Mouse (Mus musculus): ENCODE measurements around the gene Olfr223. TPM values are rescaled to one million over a fixed set of nuclear protein-coding genes. Genes with fewer than 3 reads are reported as not detected.
"Not testable (repeated sequence)": the region's sequence is repeated elsewhere in the genome, so short reads cannot be mapped to it uniquely, and the experiment has no call there.

The Olfr223 gene
- polyA plus RNA-seq, 1 experiment from 2014 or later = not detected

DNA sequence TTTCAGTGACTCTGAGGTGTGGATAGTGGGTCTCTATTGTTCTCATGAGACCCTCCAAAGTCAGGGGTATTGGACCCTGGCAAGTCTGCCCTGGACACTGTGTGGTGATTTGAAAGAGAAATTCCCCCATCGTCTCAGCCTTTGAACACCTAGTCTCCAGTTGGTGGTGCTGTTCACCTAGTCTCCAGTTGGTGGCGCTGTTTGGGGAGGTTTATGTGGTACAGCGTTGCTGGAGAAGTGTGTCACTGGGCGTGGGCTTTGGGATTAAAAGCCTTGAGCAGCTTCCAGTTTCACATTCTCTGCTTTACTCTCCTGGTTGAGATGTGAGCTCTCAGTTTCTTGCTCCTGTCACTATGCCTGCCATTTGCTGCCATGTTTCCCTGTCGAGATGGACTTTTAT lies 39.9 kb upstream of the Olfr223 start:
- Histone ChIP-seq H3K9ac (ENCODE audit: low read depth, low read length) (no peak overlapping the region), H3K27me3 (ENCODE audit: control insufficient read depth, insufficient read depth, low read length) (no peaks in the 10 kb centered on the region), H3K4me3 (ENCODE audit: low read depth, low read length) (no peak overlapping the region), H3K36me3 (ENCODE audit: control insufficient read depth, insufficient read depth, low read length) (no peaks in the 10 kb centered on the region), H3K27ac (ENCODE audit: low read depth, low read length) (no peak overlapping the region), H3K4me1 (ENCODE audit: control insufficient read depth, insufficient read depth, low read length) (no peaks in the 10 kb centered on the region), H3K9me3 (replicated peaks; ENCODE audit: control insufficient read depth, low read length) (no peaks in the 10 kb centered on the region), H3K4me2 (no peak overlapping the region)
- no peak for ATAC-seq (replicated peaks; ENCODE audit: insufficient number of reproducible peaks, low FRiP score, low TSS enrichment)
- WGBS (ENCODE audit: insufficient replicate concordance) = 26% methylated on average over 5 of the region's 5 CpGs

DNA sequence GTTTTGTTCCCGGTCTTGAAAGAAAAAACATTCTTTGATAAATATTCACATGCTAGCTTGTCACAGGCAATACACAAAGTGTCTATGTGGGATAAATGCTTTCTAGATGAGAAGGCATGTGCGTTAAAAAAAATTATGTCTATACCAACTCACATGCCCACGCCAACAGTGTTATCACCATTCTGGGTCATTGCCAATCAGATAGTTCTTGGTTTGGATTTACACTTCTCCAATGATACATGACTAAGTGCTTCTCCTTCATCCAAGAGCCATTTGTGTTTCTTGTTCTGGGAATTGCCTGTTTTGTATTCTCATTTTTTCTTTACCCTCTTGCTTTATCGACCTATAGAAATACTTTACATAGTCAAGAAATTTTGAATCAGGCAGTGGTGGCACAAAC lies 38.9 kb upstream of the Olfr223 start:
- Histone ChIP-seq H3K4me1 (ENCODE audit: control insufficient read depth, insufficient read depth, low read length) (no peaks in the 10 kb centered on the region), H3K9me3 (replicated peaks; ENCODE audit: control insufficient read depth, low read length) (no peaks in the 10 kb centered on the region), H3K9ac (ENCODE audit: low read depth, low read length) (no peak overlapping the region), H3K36me3 (ENCODE audit: control insufficient read depth, insufficient read depth, low read length) (no peaks in the 10 kb centered on the region), H3K4me3 (ENCODE audit: low read depth, low read length) (no peak overlapping the region), H3K27me3 (ENCODE audit: control insufficient read depth, insufficient read depth, low read length) (no peaks in the 10 kb centered on the region), H3K27ac (ENCODE audit: low read depth, low read length) (no peak overlapping the region), H3K4me2 (no peak overlapping the region)
- WGBS (ENCODE audit: insufficient replicate concordance) = 78% methylated on average over 4 of the region's 4 CpGs
- no peak for ATAC-seq (replicated peaks; ENCODE audit: insufficient number of reproducible peaks, low FRiP score, low TSS enrichment)

DNA sequence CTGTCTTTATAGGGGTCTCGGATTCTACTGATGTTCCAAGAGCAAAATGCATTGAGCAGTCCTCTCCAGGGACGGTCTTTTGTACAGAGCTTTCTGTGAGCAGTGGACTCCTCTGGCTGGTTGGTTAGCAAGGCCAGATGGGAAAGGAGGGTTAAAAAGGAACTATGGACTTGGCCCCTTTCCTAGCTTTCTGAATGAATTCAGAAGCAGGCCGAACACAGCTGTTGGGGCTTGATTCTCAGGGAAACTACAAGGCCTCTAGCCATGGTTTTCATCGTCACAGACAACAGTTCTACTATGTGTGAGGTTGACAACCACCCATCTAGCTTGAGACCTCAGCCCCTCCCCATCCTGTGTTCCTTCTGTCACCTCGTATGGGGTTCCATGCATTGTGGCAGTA lies 36.8 kb upstream of the Olfr223 start:
- Histone ChIP-seq H3K4me3 (ENCODE audit: low read depth, low read length) (no peak overlapping the region), H3K27me3 (ENCODE audit: control insufficient read depth, insufficient read depth, low read length) (no peaks in the 10 kb centered on the region), H3K9ac (ENCODE audit: low read depth, low read length) (no peak overlapping the region), H3K4me2 (no peak overlapping the region), H3K36me3 (ENCODE audit: control insufficient read depth, insufficient read depth, low read length) (no peaks in the 10 kb centered on the region), H3K27ac (ENCODE audit: low read depth, low read length) (no peak overlapping the region), H3K4me1 (ENCODE audit: control insufficient read depth, insufficient read depth, low read length) (no peaks in the 10 kb centered on the region), H3K9me3 (replicated peaks; ENCODE audit: control insufficient read depth, low read length) (no peaks in the 10 kb centered on the region)
- ATAC-seq (replicated peaks; ENCODE audit: insufficient number of reproducible peaks, low FRiP score, low TSS enrichment) = no peak
- 70% methylated on average over 5 of the region's 5 CpGs for WGBS (ENCODE audit: insufficient replicate concordance)

DNA sequence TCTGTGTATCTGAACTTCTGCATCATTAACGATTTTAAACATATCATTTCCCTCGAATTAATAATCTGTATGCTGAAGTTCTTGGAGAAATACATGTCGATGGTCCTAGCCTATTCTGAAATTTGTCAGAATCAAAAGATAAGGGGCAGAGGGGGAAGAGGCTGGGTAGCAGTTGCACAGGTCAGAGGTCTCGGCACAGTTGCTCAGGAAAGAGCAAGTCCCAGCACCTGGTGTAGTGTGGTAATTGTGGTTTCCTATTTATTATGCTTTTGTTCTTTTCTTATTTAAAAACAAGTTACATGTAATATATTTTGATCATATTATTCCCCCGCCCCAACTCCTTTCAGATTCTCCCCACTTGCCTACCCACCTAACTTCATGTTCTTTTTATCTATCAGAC lies 35.1 kb upstream of the Olfr223 start:
- no peaks in the 10 kb centered on the region for H3K36me3 ChIP-seq (ENCODE audit: control insufficient read depth, insufficient read depth, low read length)
- no peak overlapping the region for H3K4me3 ChIP-seq (ENCODE audit: low read depth, low read length)
- no peaks in the 10 kb centered on the region for H3K27me3 ChIP-seq (ENCODE audit: control insufficient read depth, insufficient read depth, low read length)
- WGBS (ENCODE audit: insufficient replicate concordance) = 66% methylated on average over 5 of the region's 5 CpGs
- no peaks in the 10 kb centered on the region for H3K4me1 ChIP-seq (ENCODE audit: control insufficient read depth, insufficient read depth, low read length)
- no peak overlapping the region for H3K27ac ChIP-seq (ENCODE audit: low read depth, low read length)
- ATAC-seq (replicated peaks; ENCODE audit: insufficient number of reproducible peaks, low FRiP score, low TSS enrichment) = no peak
- no peak overlapping the region for H3K4me2 ChIP-seq
- no peak overlapping the region for H3K9ac ChIP-seq (ENCODE audit: low read depth, low read length)
- H3K9me3 ChIP-seq (replicated peaks; ENCODE audit: control insufficient read depth, low read length) = no peaks in the 10 kb centered on the region

DNA sequence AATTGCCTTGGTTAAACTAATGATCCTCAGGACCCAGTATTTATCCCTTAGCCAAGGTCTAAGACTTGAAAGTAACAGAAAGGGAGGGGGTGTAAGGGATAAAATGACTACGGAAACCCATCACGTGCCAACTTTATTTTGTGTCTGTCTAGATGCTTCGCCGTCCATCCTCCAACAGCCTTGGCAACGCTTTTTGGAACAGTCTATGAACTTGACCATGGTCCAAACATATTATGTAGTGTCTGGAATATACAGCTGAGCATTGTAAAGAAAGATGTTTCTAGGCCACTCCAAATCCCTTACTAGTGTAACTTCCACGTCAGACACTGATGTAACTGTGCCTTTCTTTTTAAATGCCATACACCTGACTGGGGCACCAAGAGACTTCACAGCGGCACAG lies 33.1 kb upstream of the Olfr223 start:
- WGBS (ENCODE audit: insufficient replicate concordance) = 83% methylated on average over 7 of the region's 7 CpGs
- Histone ChIP-seq H3K9ac (ENCODE audit: low read depth, low read length) (no peak overlapping the region), H3K4me2 (no peak overlapping the region), H3K27me3 (ENCODE audit: control insufficient read depth, insufficient read depth, low read length) (no peaks in the 10 kb centered on the region), H3K4me3 (ENCODE audit: low read depth, low read length) (no peak overlapping the region), H3K36me3 (ENCODE audit: control insufficient read depth, insufficient read depth, low read length) (no peaks in the 10 kb centered on the region), H3K9me3 (replicated peaks; ENCODE audit: control insufficient read depth, low read length) (no peaks in the 10 kb centered on the region), H3K27ac (ENCODE audit: low read depth, low read length) (no peak overlapping the region), H3K4me1 (ENCODE audit: control insufficient read depth, insufficient read depth, low read length) (no peaks in the 10 kb centered on the region)
- ATAC-seq (replicated peaks; ENCODE audit: insufficient number of reproducible peaks, low FRiP score, low TSS enrichment) = no peak

DNA sequence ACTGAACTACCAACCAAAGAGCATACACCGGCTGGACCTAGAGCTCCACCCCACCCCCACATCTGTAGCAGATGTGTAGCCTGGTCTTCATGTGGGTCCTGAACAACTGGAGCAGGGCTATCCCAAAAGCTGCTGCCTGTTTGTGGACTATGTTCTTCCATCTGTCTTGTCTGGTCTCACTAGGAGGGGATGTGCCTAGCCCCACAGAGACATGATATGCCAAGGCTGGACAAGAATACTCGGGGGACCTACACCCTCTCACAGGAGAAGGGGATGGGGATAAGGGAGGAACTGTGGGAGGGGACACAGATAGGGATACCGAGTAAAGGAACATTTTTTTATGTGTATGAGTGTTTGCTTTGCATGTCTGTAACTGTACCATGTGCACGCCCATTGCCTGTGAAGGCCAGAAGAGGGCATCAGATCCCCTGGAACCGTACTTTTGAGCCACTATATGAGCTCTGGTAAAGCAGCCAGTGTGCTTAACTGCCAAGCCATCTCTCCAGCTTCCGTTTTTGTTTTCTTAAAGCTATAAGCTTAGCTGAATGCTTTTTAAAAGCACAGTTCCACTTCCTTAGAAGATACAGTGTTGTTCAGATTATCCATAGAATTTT lies 31.0 kb upstream of the Olfr223 start:
- H3K4me1 ChIP-seq (ENCODE audit: control insufficient read depth, insufficient read depth, low read length) = no peaks in the 10 kb centered on the region
- no peaks in the 10 kb centered on the region for H3K27me3 ChIP-seq (ENCODE audit: control insufficient read depth, insufficient read depth, low read length)
- no peak for ATAC-seq (replicated peaks; ENCODE audit: insufficient number of reproducible peaks, low FRiP score, low TSS enrichment)
- no peak overlapping the region for H3K9ac ChIP-seq (ENCODE audit: low read depth, low read length)
- no peak overlapping the region for H3K4me2 ChIP-seq
- H3K36me3 ChIP-seq (ENCODE audit: control insufficient read depth, insufficient read depth, low read length) = no peaks in the 10 kb centered on the region
- no peak overlapping the region for H3K27ac ChIP-seq (ENCODE audit: low read depth, low read length)
- WGBS (ENCODE audit: insufficient replicate concordance) = 32% methylated on average over 6 of the region's 6 CpGs
- H3K9me3 ChIP-seq (replicated peaks; ENCODE audit: control insufficient read depth, low read length) = no peaks in the 10 kb centered on the region
- H3K4me3 ChIP-seq (ENCODE audit: low read depth, low read length) = no peak overlapping the region

DNA sequence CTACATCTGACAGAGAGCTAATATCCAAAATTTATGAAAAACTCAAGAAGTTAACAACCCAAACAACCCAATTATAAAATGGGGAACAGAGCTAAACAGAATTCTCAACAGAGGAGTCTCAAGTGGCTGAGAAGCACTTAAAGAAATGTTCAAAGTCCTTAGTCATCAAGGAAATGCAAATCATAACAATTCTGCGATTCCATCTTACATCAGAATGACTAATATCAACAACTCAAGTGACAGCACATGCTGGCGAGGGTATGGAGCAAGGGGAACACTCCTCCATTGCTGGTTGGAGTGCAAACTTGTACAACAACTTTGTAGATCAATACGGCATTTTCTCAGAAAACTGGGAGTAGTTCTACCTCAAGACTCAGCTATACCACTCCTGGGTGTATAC lies 29.1 kb upstream of the Olfr223 start:
- no peak overlapping the region for H3K4me3 ChIP-seq (ENCODE audit: low read depth, low read length)
- no peaks in the 10 kb centered on the region for H3K9me3 ChIP-seq (replicated peaks; ENCODE audit: control insufficient read depth, low read length)
- no peak overlapping the region for H3K9ac ChIP-seq (ENCODE audit: low read depth, low read length)
- WGBS (ENCODE audit: insufficient replicate concordance) = 65% methylated on average over 3 of the region's 3 CpGs
- no peaks in the 10 kb centered on the region for H3K36me3 ChIP-seq (ENCODE audit: control insufficient read depth, insufficient read depth, low read length)
- H3K4me2 ChIP-seq = no peak overlapping the region
- no peak overlapping the region for H3K27ac ChIP-seq (ENCODE audit: low read depth, low read length)
- H3K27me3 ChIP-seq (ENCODE audit: control insufficient read depth, insufficient read depth, low read length) = no peaks in the 10 kb centered on the region
- no peaks in the 10 kb centered on the region for H3K4me1 ChIP-seq (ENCODE audit: control insufficient read depth, insufficient read depth, low read length)
- ATAC-seq (replicated peaks; ENCODE audit: insufficient number of reproducible peaks, low FRiP score, low TSS enrichment) = no peak

DNA sequence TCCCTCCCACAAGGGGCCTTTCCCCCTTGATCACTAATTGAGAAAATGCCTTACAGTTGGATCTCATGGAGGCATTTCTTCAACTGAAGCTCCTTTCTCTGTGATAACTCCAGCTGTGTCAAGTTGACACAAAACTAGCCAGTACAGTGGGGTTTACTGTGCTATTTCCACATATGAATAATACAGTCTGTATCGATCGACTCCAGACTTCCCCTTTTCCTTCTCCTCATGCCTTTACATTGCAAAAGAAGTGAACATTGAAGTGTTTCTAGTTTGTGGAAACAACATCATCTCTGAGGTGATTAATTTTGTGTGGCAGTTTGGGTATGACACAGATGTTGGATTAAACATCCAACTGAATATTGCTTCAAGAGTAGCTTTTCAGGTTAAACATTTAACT lies 23.9 kb upstream of the Olfr223 start:
- not testable (repeated sequence) for H3K27ac ChIP-seq (ENCODE audit: low read depth, low read length); H3K4me3 ChIP-seq (ENCODE audit: low read depth, low read length); ATAC-seq (replicated peaks; ENCODE audit: insufficient number of reproducible peaks, low FRiP score, low TSS enrichment); H3K27me3 ChIP-seq (ENCODE audit: control insufficient read depth, insufficient read depth, low read length); H3K9me3 ChIP-seq (replicated peaks; ENCODE audit: control insufficient read depth, low read length); H3K9ac ChIP-seq (ENCODE audit: low read depth, low read length); H3K4me2 ChIP-seq; H3K36me3 ChIP-seq (ENCODE audit: control insufficient read depth, insufficient read depth, low read length); H3K4me1 ChIP-seq (ENCODE audit: control insufficient read depth, insufficient read depth, low read length)
- WGBS (ENCODE audit: insufficient replicate concordance) = 93% methylated on average over 2 of the region's 2 CpGs

DNA sequence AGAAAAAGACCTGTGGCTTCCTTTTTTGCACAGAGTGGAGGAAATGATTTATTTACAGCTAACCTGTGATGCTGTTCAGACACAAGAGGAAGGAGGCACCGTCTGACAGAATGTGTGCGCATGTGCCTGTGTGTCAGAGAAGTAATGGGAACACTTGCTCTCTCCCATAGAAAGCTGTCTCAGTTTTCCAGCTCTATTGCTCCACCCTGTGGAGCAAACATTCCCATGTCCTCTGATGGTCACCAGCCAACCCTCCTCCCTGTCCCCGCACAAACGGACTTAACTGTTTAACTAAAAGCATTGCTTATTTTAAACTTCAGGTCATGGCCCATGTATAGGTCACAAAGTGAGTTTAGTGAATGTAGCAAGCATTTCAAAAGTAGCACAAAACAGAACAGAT lies 21.0 kb upstream of the Olfr223 start:
- no peak overlapping the region for H3K4me3 ChIP-seq (ENCODE audit: low read depth, low read length)
- ATAC-seq (replicated peaks; ENCODE audit: insufficient number of reproducible peaks, low FRiP score, low TSS enrichment) = no peak
- no peaks in the 10 kb centered on the region for H3K9me3 ChIP-seq (replicated peaks; ENCODE audit: control insufficient read depth, low read length)
- H3K27me3 ChIP-seq (ENCODE audit: control insufficient read depth, insufficient read depth, low read length) = no peaks in the 10 kb centered on the region
- no peak overlapping the region for H3K27ac ChIP-seq (ENCODE audit: low read depth, low read length)
- 45% methylated on average over 4 of the region's 4 CpGs for whole genome bisulfite sequencing (ENCODE audit: insufficient replicate concordance)
- H3K9ac ChIP-seq (ENCODE audit: low read depth, low read length) = no peak overlapping the region
- H3K4me1 ChIP-seq (ENCODE audit: control insufficient read depth, insufficient read depth, low read length) = no peaks in the 10 kb centered on the region
- no peak overlapping the region for H3K4me2 ChIP-seq
- no peaks in the 10 kb centered on the region for H3K36me3 ChIP-seq (ENCODE audit: control insufficient read depth, insufficient read depth, low read length)
